Mouse (Mus musculus): ENCODE results near the gene Gm47985. TPM values are rescaled to one million over a fixed set of nuclear protein-coding genes. Genes with fewer than 3 reads are reported as not detected.

The Gm47985 gene
- polyA plus RNA-seq, 1 experiment from 2014 or later = not detected

DNA sequence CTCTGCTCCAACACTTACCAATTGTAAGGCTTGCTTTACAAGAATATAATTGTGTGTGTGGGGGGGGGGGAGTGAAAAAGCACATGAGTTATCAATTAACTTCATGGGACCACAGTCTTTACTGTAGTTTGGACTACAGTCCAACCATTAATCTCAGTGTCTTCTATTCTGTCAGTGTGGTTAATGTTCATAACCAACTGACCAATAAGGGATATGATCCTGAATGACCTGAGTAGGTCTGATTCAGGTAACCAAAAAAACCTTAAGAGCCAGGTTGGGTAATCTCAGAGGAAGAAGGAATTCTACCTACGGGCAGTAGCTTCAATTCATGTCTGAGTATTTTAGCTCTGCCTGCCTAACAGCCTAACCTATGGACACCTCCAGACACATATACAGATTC, 42.2 kb downstream of the Gm47985 start:
- Histone ChIP-seq H3K9ac (no peak overlapping the region), H3K27me3 (no peaks in the 10 kb centered on the region), H3K4me2 (replicated peaks) (no peak overlapping the region), H3K9me3 (replicated peaks) (no peaks in the 10 kb centered on the region), H3K4me1 (no peaks in the 10 kb centered on the region), H3K4me3 (replicated peaks) (no peak overlapping the region), H3K27ac (replicated peaks) (no peak overlapping the region), H3K36me3 (no peaks in the 10 kb centered on the region)
- whole genome bisulfite sequencing = 89% methylated on average over 1 of the region's 1 CpGs
- ATAC-seq (ENCODE audit: insufficient number of reproducible peaks, low FRiP score, low TSS enrichment, low read depth) = no peak

DNA sequence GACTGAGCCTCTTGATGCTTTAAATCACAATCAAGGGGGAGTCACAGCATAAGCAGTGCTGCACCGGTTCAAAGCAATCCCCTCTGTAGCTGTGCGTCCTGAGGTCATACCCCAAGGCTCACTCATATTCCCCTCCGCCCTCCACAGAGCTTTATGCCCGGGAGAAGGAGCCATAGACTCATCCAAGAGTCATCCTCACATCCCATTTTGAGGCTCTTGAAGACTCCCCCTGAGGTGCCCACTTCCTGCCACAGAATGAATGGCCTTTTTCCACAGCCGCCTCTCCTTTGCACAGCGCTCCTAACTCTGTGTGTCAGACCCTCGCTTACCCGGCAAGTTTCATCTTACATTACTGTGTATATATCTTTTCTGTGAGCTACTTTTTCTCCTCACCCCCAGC, 45.2 kb downstream of the Gm47985 start:
- no peak overlapping the region for H3K4me3 ChIP-seq (replicated peaks)
- no peaks in the 10 kb centered on the region for H3K36me3 ChIP-seq
- WGBS = 63% methylated on average over 8 of the region's 8 CpGs
- H3K9ac ChIP-seq = no peak overlapping the region
- no peaks in the 10 kb centered on the region for H3K4me1 ChIP-seq
- no peak overlapping the region for H3K4me2 ChIP-seq (replicated peaks)
- no peak for ATAC-seq (ENCODE audit: insufficient number of reproducible peaks, low FRiP score, low TSS enrichment, low read depth)
- no peak overlapping the region for H3K27ac ChIP-seq (replicated peaks)
- no peaks in the 10 kb centered on the region for H3K9me3 ChIP-seq (replicated peaks)
- no peaks in the 10 kb centered on the region for H3K27me3 ChIP-seq

DNA sequence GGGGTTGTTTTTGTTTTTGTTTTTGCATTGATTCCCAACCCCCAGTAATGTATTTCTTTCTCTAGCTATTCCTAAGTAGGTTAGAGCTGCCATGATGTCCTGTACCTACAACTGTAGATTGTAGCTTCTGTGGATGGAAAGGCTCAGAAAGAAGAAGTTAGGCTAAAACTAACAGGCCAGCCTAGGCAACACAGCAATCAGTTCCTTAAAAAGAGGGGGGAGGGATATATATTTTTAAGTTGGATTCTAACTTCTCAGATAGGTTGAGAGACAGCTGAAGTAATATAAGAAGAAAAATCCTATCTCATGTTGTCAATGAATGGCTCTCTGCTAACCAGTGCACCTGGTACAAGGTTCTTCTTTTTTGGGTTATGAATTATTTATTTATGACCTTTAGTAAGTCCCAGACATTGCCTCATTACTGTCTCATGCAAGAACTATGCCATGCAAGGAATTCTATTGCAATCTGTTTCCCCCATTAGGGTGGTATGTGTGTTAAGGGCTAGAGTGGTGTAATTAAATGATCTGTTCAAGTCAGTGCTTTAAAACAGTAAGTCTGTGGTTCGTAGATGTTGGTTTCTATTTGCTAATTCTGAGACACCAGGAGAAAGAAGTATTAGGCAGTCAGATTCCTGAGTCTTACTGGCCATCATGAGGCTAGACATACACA, 46.1 kb downstream of the Gm47985 start:
- Histone ChIP-seq H3K4me3 (replicated peaks) (no peak overlapping the region), H3K4me2 (replicated peaks) (no peak overlapping the region), H3K27me3 (no peaks in the 10 kb centered on the region), H3K9me3 (replicated peaks) (no peaks in the 10 kb centered on the region), H3K9ac (no peak overlapping the region), H3K27ac (replicated peaks) (no peak overlapping the region), H3K36me3 (no peaks in the 10 kb centered on the region), H3K4me1 (no peaks in the 10 kb centered on the region)
- no peak for ATAC-seq (ENCODE audit: insufficient number of reproducible peaks, low FRiP score, low TSS enrichment, low read depth)
- 78% methylated on average over 1 of the region's 1 CpGs for WGBS

DNA sequence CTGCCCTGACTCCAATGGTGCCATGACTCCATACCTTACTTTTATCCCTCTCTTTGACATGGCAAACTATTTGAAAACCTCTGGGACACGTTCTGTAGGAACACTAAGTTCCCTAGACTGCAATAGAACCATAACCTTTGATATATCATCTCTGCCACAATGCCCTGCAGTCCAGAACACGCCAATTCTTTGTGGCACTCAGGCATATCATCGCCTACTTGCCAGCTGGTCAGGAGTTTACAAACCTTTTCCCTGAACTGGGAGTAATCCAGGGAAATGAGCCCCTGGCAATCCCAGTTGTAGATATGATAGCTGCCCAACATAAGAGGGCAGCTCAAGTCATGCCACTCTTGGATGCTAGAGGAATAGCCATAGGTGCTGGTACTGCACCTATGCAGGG, 50.0 kb downstream of the Gm47985 start:
- H3K9me3 ChIP-seq (replicated peaks) = no peaks in the 10 kb centered on the region
- no peaks in the 10 kb centered on the region for H3K36me3 ChIP-seq
- no peak for ATAC-seq (ENCODE audit: insufficient number of reproducible peaks, low FRiP score, low TSS enrichment, low read depth)
- no peak overlapping the region for H3K4me3 ChIP-seq (replicated peaks)
- H3K4me2 ChIP-seq (replicated peaks) = no peak overlapping the region
- H3K27ac ChIP-seq (replicated peaks) = no peak overlapping the region
- WGBS = 78% methylated on average over 3 of the region's 3 CpGs
- no peak overlapping the region for H3K9ac ChIP-seq
- H3K4me1 ChIP-seq = peaks cover 8% of the 10 kb centered on the region; the same call in 1 of the 2 replicates
- H3K27me3 ChIP-seq = no peaks in the 10 kb centered on the region

DNA sequence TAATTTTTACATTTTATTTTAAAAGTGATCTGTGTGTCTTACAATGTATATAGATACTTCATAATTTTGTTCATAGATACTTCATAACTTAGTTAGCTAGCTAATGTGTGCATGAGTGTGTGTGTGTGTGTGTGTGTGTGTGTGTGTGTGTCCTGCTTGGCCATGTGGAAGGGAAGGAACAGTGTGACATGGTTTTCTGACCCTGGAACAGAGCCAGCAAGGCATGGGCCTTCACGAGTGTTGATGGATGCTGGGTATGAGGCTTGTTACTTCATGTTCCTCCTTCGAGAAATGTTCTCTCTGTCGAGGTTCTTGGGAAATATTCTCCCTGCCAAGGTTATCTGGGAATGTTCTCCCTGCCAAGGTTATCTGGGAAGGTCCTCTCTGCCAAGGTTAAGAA, 51.4 kb downstream of the Gm47985 start:
- Histone ChIP-seq H3K9me3 (replicated peaks) (no peaks in the 10 kb centered on the region), H3K4me1 (peaks cover 8% of the 10 kb centered on the region; the same call in 1 of the 2 replicates), H3K9ac (no peak overlapping the region), H3K27ac (replicated peaks) (no peak overlapping the region), H3K27me3 (no peaks in the 10 kb centered on the region), H3K4me3 (replicated peaks) (no peak overlapping the region), H3K36me3 (no peaks in the 10 kb centered on the region), H3K4me2 (replicated peaks) (no peak overlapping the region)
- 86% methylated on average over 3 of the region's 3 CpGs for WGBS
- ATAC-seq (ENCODE audit: insufficient number of reproducible peaks, low FRiP score, low TSS enrichment, low read depth) = no peak

Other genes starting within 250 kb of the Gm47985 start
- gene Hmcn1, start 189.1 kb upstream of the Gm47985 start, polyA plus RNA-seq (2015; fragmentation: Nextera tagmentation; extraction: Ambion mirVana) = 26.4 and 27.2 TPM in 2 replicates
- gene Gm8947, start 9.8 kb downstream of the Gm47985 start, polyA plus RNA-seq (2015; fragmentation: Nextera tagmentation; extraction: Ambion mirVana) = 0.28 and 0.44 TPM in 2 replicates
- not detected in 2 replicates for gene Gm47995, start 15.9 kb downstream of the Gm47985 start, polyA plus RNA-seq (2015; fragmentation: Nextera tagmentation; extraction: Ambion mirVana)
- gene 3110040M04Rik, start 21.6 kb downstream of the Gm47985 start, polyA plus RNA-seq (2015; fragmentation: Nextera tagmentation; extraction: Ambion mirVana) = 0.21 TPM in 1 of 2 replicates, not detected in the other
- not detected in 2 replicates for gene Gm47996, start 27.6 kb downstream of the Gm47985 start, polyA plus RNA-seq (2015; fragmentation: Nextera tagmentation; extraction: Ambion mirVana)
- 256 and 268 TPM in 2 replicates for gene Ivns1abp, start 161.9 kb downstream of the Gm47985 start, polyA plus RNA-seq (2015; fragmentation: Nextera tagmentation; extraction: Ambion mirVana)
- gene Swt1, start 245.9 kb downstream of the Gm47985 start, polyA plus RNA-seq (2015; fragmentation: Nextera tagmentation; extraction: Ambion mirVana) = 24.2 and 26.7 TPM in 2 replicates
- gene Trmt1l, start 246.0 kb downstream of the Gm47985 start, polyA plus RNA-seq (2015; fragmentation: Nextera tagmentation; extraction: Ambion mirVana) = 44.9 and 48.2 TPM in 2 replicates